Mouse (Mus musculus) kidney, adult 18-20 months (tissue): ENCODE results near the gene Slc25a42.
A peak's percentile ranks its signal among the peaks of the same experiment; 100 is the strongest.

Source experiments
- DNase-seq: peaks from one replicate; pipeline ENCODE4 v3.0.0; 2021

Slc25a42 gene

GRCm38 (mm10) chr8:70166504-70167110 lies 45.5 kb downstream of the Slc25a42 start:
- DNase-seq = peak; percentile 67

GRCm38 (mm10) chr8:70163316-70163715 lies 48.8 kb downstream of the Slc25a42 start:
- DNase-seq = no peak

GRCm38 (mm10) chr8:70160015-70160414 lies 52.1 kb downstream of the Slc25a42 start:
- no peak for DNase-seq

GRCm38 (mm10) chr8:70159211-70159610 lies 52.9 kb downstream of the Slc25a42 start:
- DNase-seq = no peak

GRCm38 (mm10) chr8:70158069-70158853 lies 53.8 kb downstream of the Slc25a42 start:
- DNase-seq = peak; percentile 73

- no peak for DNase-seq
These were observed 54.8 kb downstream of the Slc25a42 start for GRCm38 (mm10) chr8:70157240-70157800.

GRCm38 (mm10) chr8:70152537-70153257 lies 59.4 kb downstream of the Slc25a42 start:
- DNase-seq = peak; percentile 68

- DNase-seq = no peak
These were observed 61.9 kb downstream of the Slc25a42 start for GRCm38 (mm10) chr8:70150158-70150557.

- no peak for DNase-seq
These were observed 64.2 kb downstream of the Slc25a42 start for GRCm38 (mm10) chr8:70147678-70148607.

- no peak for DNase-seq
These were observed 72.1 kb downstream of the Slc25a42 start for GRCm38 (mm10) chr8:70139981-70140380.

- peak; percentile 99 for DNase-seq
These were observed 72.9 kb downstream of the Slc25a42 start, which contains the start of the genes Rfxank, Borcs8 and Mef2b for GRCm38 (mm10) chr8:70139026-70139857. Rfxank (minus strand) TSS chr8:70139154. Borcs8 (plus strand) TSS chr8:70139499. Mef2b (plus strand) TSS chr8:70139711.

GRCm38 (mm10) chr8:70137890-70138289 lies 74.2 kb downstream of the Slc25a42 start:
- DNase-seq = no peak

- no peak for DNase-seq
These were observed 75.5 kb downstream of the Slc25a42 start for GRCm38 (mm10) chr8:70136591-70136990.

- DNase-seq = no peak
These were observed 77.2 kb downstream of the Slc25a42 start for GRCm38 (mm10) chr8:70134931-70135330.
